ENCODE assay signal across 22 mouse cellular contexts in the genomic region with DNA sequence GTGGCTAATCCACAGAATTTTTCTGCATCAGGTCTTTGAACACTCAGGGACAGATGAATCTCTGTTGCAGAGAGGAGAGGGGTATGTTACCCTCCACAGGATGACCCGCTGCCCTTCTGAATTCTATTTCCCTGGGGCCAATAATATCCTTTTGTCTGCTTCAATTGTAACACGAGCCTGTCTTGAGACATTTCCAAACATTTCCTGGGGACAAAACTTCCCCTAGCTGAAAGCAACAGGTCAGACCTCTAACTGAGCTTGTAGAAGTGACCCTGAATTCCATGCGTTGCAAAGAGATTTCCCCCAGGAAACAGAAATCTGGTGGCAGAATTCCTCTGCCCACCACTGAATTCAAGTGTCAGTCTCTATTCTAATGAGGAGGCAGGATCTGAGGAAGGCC.
A peak's percentile ranks its signal among the peaks of the same experiment; 100 is the strongest.
DNase-seq lines count a peak whose midpoint lies in the region; ATAC-seq and TF ChIP-seq lines count a peak whose summit lies in the region.
"Had no signal": no experiment of that assay in that cellular context is flagged by ENCODE, and none has a peak within 500 bp of the region (broad histone marks: within the 10 kb centered on the region; RNA-seq: fewer than 3 reads in every experiment).

No protein-coding gene starts in this region.

- no peak for TF ChIP-seq CTCF in midbrain, postnatal 0 days (IDR thresholded peaks at IDR 0.05)
- no peak for TF ChIP-seq CTCF in lung, postnatal 0 days (IDR thresholded peaks at IDR 0.05)

- no peaks in the 10 kb centered on the region for H3K4me1 ChIP-seq in midbrain, postnatal 0 days (ENCODE audit: insufficient read depth, low read length)
- peaks cover 2% of the 10 kb centered on the region; the same call in 1 of the 2 replicates for H3K4me1 ChIP-seq in midbrain, embryonic 15.5 days
- H3K4me1 ChIP-seq in hindbrain, embryonic 16.5 days (ENCODE audit: control insufficient read depth, insufficient read depth, low read depth, low read length) = no peaks in the 10 kb centered on the region
- no peaks in the 10 kb centered on the region for H3K4me1 ChIP-seq in lung, postnatal 0 days (ENCODE audit: insufficient read depth, low read depth, low read length)
- H3K4me1 ChIP-seq: liver, embryonic 13.5 days had no signal

- no peak for TF ChIP-seq EP300 in lung, postnatal 0 days (IDR thresholded peaks at IDR 0.05)

- H3K36me3 ChIP-seq in midbrain, postnatal 0 days (ENCODE audit: insufficient read depth, low read length) = no peaks in the 10 kb centered on the region
- no peaks in the 10 kb centered on the region for H3K36me3 ChIP-seq in midbrain, embryonic 15.5 days (replicated peaks)
- H3K36me3 ChIP-seq in hindbrain, embryonic 16.5 days (ENCODE audit: control insufficient read depth, insufficient read depth, low read length) = no peaks in the 10 kb centered on the region
- no peaks in the 10 kb centered on the region for H3K36me3 ChIP-seq in lung, postnatal 0 days (ENCODE audit: insufficient read depth, low read length)
- H3K36me3 ChIP-seq: forebrain, embryonic 10.5 days; hindbrain, embryonic 15.5 days; liver, embryonic 13.5 days had no signal

- no peaks in the 10 kb centered on the region for H3K27me3 ChIP-seq in midbrain, postnatal 0 days (ENCODE audit: insufficient read depth, low read length)
- H3K27me3 ChIP-seq in midbrain, embryonic 15.5 days (replicated peaks) = peaks cover 7% of the 10 kb centered on the region; the same call in 1 of the 2 replicates
- H3K27me3 ChIP-seq in hindbrain, embryonic 16.5 days (replicated peaks; ENCODE audit: control insufficient read depth, insufficient read depth, low read length) = no peaks in the 10 kb centered on the region; the same call in 1 of the 2 replicates
- no peaks in the 10 kb centered on the region for H3K27me3 ChIP-seq in lung, postnatal 0 days (replicated peaks; ENCODE audit: insufficient read depth, low read length)
- H3K27me3 ChIP-seq: liver, embryonic 13.5 days; megakaryocyte, embryonic 14.5 days had no signal

- no peak for ATAC-seq in midbrain, postnatal 0 days (ENCODE audit: low FRiP score)
- ATAC-seq in midbrain, embryonic 15.5 days (replicated peaks) = no peak
- 0 out of 2 replicates have a peak, but pooled peaks have one; percentile 25 for ATAC-seq in hindbrain, embryonic 16.5 days
- no peak for ATAC-seq in lung, postnatal 0 days
- ATAC-seq in megakaryocyte progenitor cell, adult 5-6 weeks (replicated peaks; ENCODE audit: poor library complexity) = no peak
- ATAC-seq: intestine, postnatal 0 days had no signal

- intact Hi-C loops in heart, postnatal 36 days (cut with DNase I) = no loop called here

- no peak overlapping the region for H3K27ac ChIP-seq in midbrain, postnatal 0 days (ENCODE audit: low read depth, low read length)
- H3K27ac ChIP-seq in midbrain, embryonic 15.5 days = no peak overlapping the region
- H3K27ac ChIP-seq in hindbrain, embryonic 16.5 days (ENCODE audit: low read depth, low read length) = no peak overlapping the region
- H3K27ac ChIP-seq in lung, postnatal 0 days (ENCODE audit: low read length) = no peak overlapping the region
- H3K27ac ChIP-seq: hindbrain, embryonic 15.5 days; layer of hippocampus, adult 2 months; liver, embryonic 13.5 days had no signal

- H3K9ac ChIP-seq in midbrain, postnatal 0 days (replicated peaks; ENCODE audit: low read length, poor library complexity, severe bottlenecking) = no peak overlapping the region
- no peak overlapping the region for H3K9ac ChIP-seq in midbrain, embryonic 15.5 days
- H3K9ac ChIP-seq in hindbrain, embryonic 16.5 days (ENCODE audit: low read depth, low read length) = no peak overlapping the region
- H3K9ac ChIP-seq in lung, postnatal 0 days (replicated peaks; ENCODE audit: low read depth) = no peak overlapping the region
- H3K9ac ChIP-seq: hindbrain, embryonic 15.5 days; liver, embryonic 13.5 days had no signal

- peak; percentile 25 for DNase-seq in heart, adult 11 months
- no peak for DNase-seq in heart, postnatal 36 days
- peak; percentile 33 for DNase-seq in midbrain, postnatal 0 days (ENCODE audit: low spot score)
- DNase-seq in lung, postnatal 0 days (ENCODE audit: low spot score) = no peak
- DNase-seq in frontal cortex, postnatal 10 days (ENCODE audit: low spot score in 2 of 2) = no peak
- DNase-seq: adrenal gland, postnatal 36 days; cerebellum, adult 11-12 months; cerebellum, postnatal 14 days; gastrocnemius, postnatal 36 days; kidney, postnatal 25 days; layer of hippocampus, postnatal 36 days; liver, embryonic 13.5 days; lung, adult 2 months; right cerebral cortex, postnatal 14 days had no signal

- 14% methylated on average over 3 of the region's 3 CpGs for WGBS in midbrain, postnatal 0 days
- WGBS in midbrain, embryonic 15.5 days = 10% methylated on average over 3 of the region's 3 CpGs
- 9% methylated on average over 3 of the region's 3 CpGs for WGBS in hindbrain, embryonic 16.5 days
- WGBS in lung, postnatal 0 days = 32% methylated on average over 3 of the region's 3 CpGs

- H3K4me3 ChIP-seq in midbrain, postnatal 0 days (ENCODE audit: low read depth, low read length) = no peak overlapping the region
- H3K4me3 ChIP-seq in midbrain, embryonic 15.5 days = no peak overlapping the region
- H3K4me3 ChIP-seq in hindbrain, embryonic 16.5 days (ENCODE audit: low read length) = no peak overlapping the region
- H3K4me3 ChIP-seq in lung, postnatal 0 days (ENCODE audit: low read depth, low read length) = no peak overlapping the region
- H3K4me3 ChIP-seq: forebrain, embryonic 10.5 days; hindbrain, embryonic 15.5 days; layer of hippocampus, adult 2 months; liver, embryonic 13.5 days; megakaryocyte, embryonic 14.5 days had no signal

- H3K9me3 ChIP-seq in midbrain, postnatal 0 days (ENCODE audit: low read length) = no peaks in the 10 kb centered on the region
- H3K9me3 ChIP-seq in midbrain, embryonic 15.5 days = no peaks in the 10 kb centered on the region
- H3K9me3 ChIP-seq in hindbrain, embryonic 16.5 days (ENCODE audit: control insufficient read depth, low read length) = no peaks in the 10 kb centered on the region
- no peaks in the 10 kb centered on the region for H3K9me3 ChIP-seq in lung, postnatal 0 days (ENCODE audit: low read length)
- H3K9me3 ChIP-seq: forebrain, embryonic 10.5 days; hindbrain, embryonic 15.5 days; liver, embryonic 13.5 days; megakaryocyte, embryonic 14.5 days had no signal

- H3K4me2 ChIP-seq in midbrain, postnatal 0 days (ENCODE audit: low read depth, low read length, poor library complexity, severe bottlenecking) = no peak overlapping the region
- H3K4me2 ChIP-seq in midbrain, embryonic 15.5 days = no peak overlapping the region
- H3K4me2 ChIP-seq in hindbrain, embryonic 16.5 days (ENCODE audit: low read length) = no peak overlapping the region
- H3K4me2 ChIP-seq in lung, postnatal 0 days (replicated peaks; ENCODE audit: low read depth, low read length) = no peak overlapping the region
- H3K4me2 ChIP-seq: hindbrain, embryonic 15.5 days; liver, embryonic 13.5 days had no signal

Comparison
In these comparisons a context has a peak if more than half of its experiments do, and no peak if none do; other contexts are left out.
1. DNase-seq: peak in heart, adult 11 months (single experiment) and midbrain, postnatal 0 days (single experiment); none in heart, postnatal 36 days (0 of 2), lung, postnatal 0 days (single experiment) and frontal cortex, postnatal 10 days (0 of 2).